Mouse (Mus musculus) ES-E14 (cell line): Measurements from ENCODE around the gene Fes.

ENCODE experiments used
- CHD2 ChIP-seq: IDR thresholded peaks from 2 replicates; pipeline ENCODE4 v1.6.1; 2014; ENCODE audit warnings: mild to moderate bottlenecking, low read depth, low read length, inconsistent platforms
- HCFC1 ChIP-seq: IDR thresholded peaks from 2 replicates; pipeline ENCODE4 v1.6.1; 2012; ENCODE audit warnings: low read length, inconsistent platforms, borderline replicate concordance; ENCODE audit not compliant: insufficient read depth
- MAFK ChIP-seq: IDR thresholded peaks from 2 replicates; pipeline ENCODE4 v1.6.1; 2014; ENCODE audit warnings: mild to moderate bottlenecking, low read depth, low read length, inconsistent platforms; ENCODE audit not compliant: insufficient read depth
- ZC3H11A ChIP-seq: IDR thresholded peaks from 2 replicates; pipeline ENCODE4 v1.6.1; 2012; ENCODE audit warnings: low read depth, mild to moderate bottlenecking, inconsistent platforms, low read length, borderline replicate concordance

DNA sequence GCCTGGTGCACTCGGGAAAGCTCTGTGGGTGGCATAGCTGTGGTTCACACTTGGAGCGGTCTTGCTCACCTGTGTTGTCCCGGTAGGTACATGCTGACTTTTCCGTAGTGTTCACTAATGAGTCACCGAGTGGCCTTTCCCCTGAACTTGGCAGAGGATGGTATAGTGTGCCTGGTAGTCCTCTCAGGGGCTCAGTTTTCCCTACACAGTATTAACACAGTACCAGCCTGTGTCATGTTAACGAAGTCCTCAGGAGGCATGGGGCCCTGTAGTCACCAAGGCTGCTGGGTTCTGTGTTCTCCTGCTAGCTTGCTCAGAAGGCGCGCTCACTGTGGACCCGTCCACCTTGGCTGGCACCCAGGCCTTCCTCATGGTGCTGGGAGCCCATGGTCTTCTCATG lies 22.6 kb upstream of the Fes start:
- TF ChIP-seq MAFK: no peak
- TF ChIP-seq ZC3H11A: no peak
- no peak for TF ChIP-seq CHD2
- TF ChIP-seq HCFC1: no peak
